Mouse (Mus musculus): Measurements from ENCODE around the gene Rere.

DNA sequence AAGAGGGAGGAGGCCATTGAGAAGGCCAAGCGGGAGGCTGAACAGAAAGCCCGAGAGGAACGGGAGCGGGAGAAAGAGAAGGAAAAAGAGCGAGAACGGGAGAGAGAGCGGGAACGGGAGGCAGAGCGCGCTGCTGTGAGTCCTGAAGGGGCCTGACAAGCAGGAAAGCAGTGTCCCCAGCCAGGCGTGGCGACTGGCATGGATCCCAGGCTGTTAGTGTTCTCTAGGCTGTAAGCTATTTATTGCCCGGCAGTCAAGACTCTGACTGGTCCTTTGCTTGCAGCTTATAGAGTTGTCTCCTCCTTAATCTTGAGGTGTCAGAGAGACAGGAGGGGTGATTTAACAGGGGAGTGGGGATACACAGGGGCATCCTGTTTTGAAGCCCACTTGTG is 334.6 kb downstream of the Rere start:
- no peak for TF ChIP-seq ZC3H11A (IDR thresholded peaks at IDR 0.05; ENCODE audit: borderline replicate concordance, low read depth, low read length)
- no peak for TF ChIP-seq MAFK (IDR thresholded peaks at IDR 0.05; ENCODE audit: insufficient read depth, low read depth, low read length)
